Mouse (Mus musculus) kidney, adult 2 months (tissue): ENCODE measurements at regions not wholly inside any gene's neighbourhood (a gene's known extent, or its start where the extent isn't known, plus 50 kb on each side); places are given as distances from the start of the nearest gene placed in this dataset.

ENCODE experiments used
- CTCF ChIP-seq: fragments of 200-500 bp; conservative IDR thresholded peaks from 2 replicates; pipeline ENCODE4 v1.5.1; 2011; ENCODE audit warnings: low read depth, mild to moderate bottlenecking, control low read depth, low read length, moderate library complexity, mixed read lengths; ENCODE audit not compliant: insufficient read depth, insufficient read length
- POLR2A ChIP-seq: fragments of 200-500 bp; IDR thresholded peaks from one replicate; pipeline ENCODE4 v1.6.1; 2011; ENCODE audit warnings: low read depth, low read length, control low read depth

DNA sequence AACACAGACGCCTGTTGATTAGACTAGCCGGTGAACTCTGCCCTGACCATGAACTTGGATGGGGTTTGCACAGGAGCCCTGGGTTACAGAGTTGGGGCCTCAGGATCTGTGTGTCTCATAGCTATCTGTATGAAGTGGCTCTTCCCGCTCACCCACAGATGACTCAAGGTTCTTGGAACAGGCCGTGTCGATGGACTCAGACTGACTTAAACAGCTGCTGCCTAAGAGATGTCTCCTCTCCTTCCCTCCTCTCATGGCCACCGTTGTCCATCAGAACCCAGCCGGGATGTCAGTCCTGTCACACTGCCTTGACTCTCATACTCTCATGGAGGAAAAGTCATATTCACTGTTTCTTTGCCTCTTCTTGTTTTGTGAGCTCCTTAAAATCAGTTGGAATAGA is 121.2 kb upstream of the Tgfbr2 start:
- no peak for TF ChIP-seq POLR2A
- no peak for TF ChIP-seq CTCF
